Mouse (Mus musculus) midbrain, embryonic 14.5 days (tissue): ENCODE measurements around the gene Akap9. TPM values are rescaled to one million over a fixed set of nuclear protein-coding genes. Genes with fewer than 3 reads are reported as not detected.

Source experiments
- ATAC-seq: fragments of 200-750 bp; cut with Nextera tagmentation; 2 replicates; pipeline ENCODE4 v1.8.0; 2017; ENCODE audit warnings: moderate number of reproducible peaks, moderate library complexity; ENCODE audit not compliant: low FRiP score, low TSS enrichment
- DNase-seq: peaks from one replicate; pipeline ENCODE4 v3.0.0-alpha.2; 2015
- H3K27ac ChIP-seq: fragments of 300-500 bp; sonication (generic); replicated peaks from 2 replicates; pipeline ENCODE4 v1.5.1; 2014; ENCODE audit warnings: mild to moderate bottlenecking, low read depth, low read length, moderate library complexity
- H3K27me3 ChIP-seq: fragments of 300-500 bp; sonication (generic); 2 replicates; pipeline ENCODE4 v1.6.1; 2014; ENCODE audit warnings: low read length, control low read depth, mixed read lengths; ENCODE audit not compliant: control insufficient read depth, insufficient read depth
- H3K36me3 ChIP-seq: fragments of 300-500 bp; sonication (generic); 2 replicates; pipeline ENCODE4 v1.6.1; 2014; ENCODE audit warnings: low read length, control low read depth; ENCODE audit not compliant: control insufficient read depth, insufficient read depth
- H3K4me1 ChIP-seq: fragments of 300-500 bp; sonication (generic); 2 replicates; pipeline ENCODE4 v1.6.1; 2014; ENCODE audit warnings: mild to moderate bottlenecking, antibody characterized with exemption, low read length, control low read depth; ENCODE audit not compliant: control insufficient read depth, insufficient read depth
- H3K4me2 ChIP-seq: fragments of 300-500 bp; sonication (generic); 2 replicates; pipeline ENCODE4 v1.6.1; 2014; ENCODE audit warnings: mild to moderate bottlenecking, low read length, moderate library complexity
- H3K4me3 ChIP-seq: fragments of 300-500 bp; sonication (generic); replicated peaks from 2 replicates; pipeline ENCODE4 v1.5.1; 2014; ENCODE audit warnings: low read depth, low read length
- H3K9ac ChIP-seq: fragments of 300-500 bp; sonication (generic); replicated peaks from 2 replicates; pipeline ENCODE4 v1.6.1; 2014; ENCODE audit warnings: mild to moderate bottlenecking, low read length, moderate library complexity
- H3K9me3 ChIP-seq: fragments of 300-500 bp; sonication (generic); 2 replicates; pipeline ENCODE4 v1.6.1; 2016; ENCODE audit warnings: low read length, control low read depth, mixed read lengths; ENCODE audit not compliant: control insufficient read depth
- WGBS: fragments of 180-500 bp; shearing (Covaris S2); extraction: QIAGEN DNeasy Blood & Tissue Kit; methylation state at CpG from one replicate; pipeline ENCODE4 v1.1.7; 2014; 5-methylcytosine and 5-hydroxymethylcytosine counted together
- polyA plus RNA-seq: library from polyadenylated mRNA; unstranded; fragments of >200 nt; fragmentation: Nextera tagmentation; extraction: Ambion mirVana; gene quantifications from 2 replicates; pipeline ENCODE4 v1.2.1, GENCODE M21; 2014

Gene Akap9
- polyA plus RNA-seq, 1 experiment from 2014 or later: 362 TPM

- DNase-seq (no peak), ATAC-seq (no peak)
- Histone ChIP-seq H3K9me3 (no peaks in the 10 kb centered on the region), H3K4me3 (no peak overlapping the region), H3K9ac (no peak overlapping the region), H3K27me3 (no peaks in the 10 kb centered on the region), H3K36me3 (peaks cover 92% of the 10 kb centered on the region), H3K4me1 (no peaks in the 10 kb centered on the region), H3K4me2 (no peak overlapping the region), H3K27ac (no peak overlapping the region)
- WGBS: 90% methylated on average over 2 of the region's 2 CpGs
Observed at GRCm38 (mm10) chr5:4081513-4081912, 153.7 kb downstream of the Akap9 start.

DNA sequence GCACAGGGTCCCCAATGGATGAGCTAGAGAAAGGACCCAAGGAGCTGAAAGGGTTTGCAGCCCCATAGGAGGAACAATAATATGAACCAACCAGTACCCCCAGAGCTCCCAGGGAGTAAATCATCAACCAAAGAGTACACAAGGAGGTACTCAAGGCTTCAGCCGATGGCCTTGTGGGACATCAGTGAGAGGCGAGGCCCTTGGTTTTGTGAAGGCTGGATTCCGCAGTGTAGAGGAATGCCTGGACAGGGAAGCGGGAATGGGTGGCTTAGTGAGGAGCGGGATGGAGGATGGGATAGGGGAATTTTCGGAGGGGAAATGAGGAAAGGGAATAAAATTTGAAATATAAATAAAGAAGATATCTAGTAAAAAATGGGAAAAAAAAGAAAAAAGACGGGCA lies 157.1 kb downstream of the Akap9 start:
- no peaks in the 10 kb centered on the region for H3K4me1 ChIP-seq
- DNase-seq (no peak), ATAC-seq (no peak)
- no peak overlapping the region for H3K9ac ChIP-seq
- no peaks in the 10 kb centered on the region for H3K9me3 ChIP-seq
- WGBS: 94% methylated on average over 7 of the region's 7 CpGs
- H3K27me3 ChIP-seq: no peaks in the 10 kb centered on the region
- H3K27ac ChIP-seq: no peak overlapping the region
- peaks cover 94% of the 10 kb centered on the region for H3K36me3 ChIP-seq
- no peak overlapping the region for H3K4me2 ChIP-seq
- H3K4me3 ChIP-seq: no peak overlapping the region

DNA sequence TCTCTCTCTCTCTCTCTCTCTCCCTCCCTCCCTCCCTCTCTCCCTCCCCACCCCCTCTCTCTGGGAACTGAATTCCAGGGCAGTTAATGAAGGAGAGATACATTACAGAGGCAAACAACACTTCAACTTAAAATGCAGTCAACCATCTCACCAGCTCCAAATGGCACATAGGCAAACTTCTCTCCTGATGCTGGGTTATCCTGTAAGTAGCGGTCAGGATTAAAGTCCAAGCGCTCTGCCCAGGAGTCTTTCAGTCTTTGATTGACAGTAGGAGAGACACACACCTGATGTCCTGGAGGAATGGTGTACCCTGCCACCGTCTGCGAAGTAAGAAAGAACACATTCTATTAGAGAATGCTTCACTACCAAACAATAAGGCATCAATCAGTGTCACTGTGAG lies 158.5 kb downstream of the Akap9 start:
- no peak overlapping the region for H3K4me3 ChIP-seq
- ATAC-seq (no peak), DNase-seq (no peak)
- no peak overlapping the region for H3K4me2 ChIP-seq
- no peak overlapping the region for H3K9ac ChIP-seq
- peaks cover 92% of the 10 kb centered on the region for H3K36me3 ChIP-seq
- H3K9me3 ChIP-seq: no peaks in the 10 kb centered on the region
- H3K4me1 ChIP-seq: no peaks in the 10 kb centered on the region
- no peak overlapping the region for H3K27ac ChIP-seq
- no peaks in the 10 kb centered on the region for H3K27me3 ChIP-seq
- WGBS: 90% methylated on average over 4 of the region's 4 CpGs

GRCm38 (mm10) chr5:4088190-4088589 lies 160.3 kb downstream of the Akap9 start:
- H3K27me3 ChIP-seq: no peaks in the 10 kb centered on the region
- no peaks in the 10 kb centered on the region for H3K9me3 ChIP-seq
- no peak overlapping the region for H3K27ac ChIP-seq
- peaks cover 89% of the 10 kb centered on the region for H3K36me3 ChIP-seq
- DNase-seq (no peak), ATAC-seq (no peak)
- WGBS: 96% methylated on average over 5 of the region's 5 CpGs
- no peak overlapping the region for H3K4me2 ChIP-seq
- no peak overlapping the region for H3K9ac ChIP-seq
- no peaks in the 10 kb centered on the region for H3K4me1 ChIP-seq
- no peak overlapping the region for H3K4me3 ChIP-seq

DNA sequence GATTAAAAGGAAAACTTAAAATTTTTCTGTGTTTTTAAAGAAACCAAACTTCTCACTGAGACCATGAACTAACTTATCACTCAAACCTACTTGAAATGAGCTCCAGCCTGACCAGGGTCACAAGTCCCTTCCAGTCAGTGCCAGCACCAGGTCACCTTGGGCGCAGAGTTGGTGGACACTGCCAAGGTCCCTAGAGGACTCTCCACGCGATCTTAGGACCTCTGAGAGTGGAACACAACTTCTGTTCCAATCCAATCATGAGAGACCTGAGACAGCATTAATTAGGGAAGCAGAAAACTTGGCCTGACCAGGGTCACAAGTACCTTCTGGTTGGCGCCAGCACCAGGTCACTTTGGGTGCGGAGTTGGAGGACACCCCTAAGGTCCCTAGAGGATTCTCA lies 166.6 kb downstream of the Akap9 start:
- DNase-seq (no peak), ATAC-seq (no peak)
- 97% methylated on average over 5 of the region's 5 CpGs for WGBS
- H3K27ac ChIP-seq: no peak overlapping the region
- H3K9ac ChIP-seq: no peak overlapping the region
- peaks cover 60% of the 10 kb centered on the region for H3K36me3 ChIP-seq
- no peaks in the 10 kb centered on the region for H3K9me3 ChIP-seq
- no peak overlapping the region for H3K4me2 ChIP-seq
- H3K27me3 ChIP-seq: no peaks in the 10 kb centered on the region
- H3K4me3 ChIP-seq: no peak overlapping the region
- H3K4me1 ChIP-seq: no peaks in the 10 kb centered on the region

DNA sequence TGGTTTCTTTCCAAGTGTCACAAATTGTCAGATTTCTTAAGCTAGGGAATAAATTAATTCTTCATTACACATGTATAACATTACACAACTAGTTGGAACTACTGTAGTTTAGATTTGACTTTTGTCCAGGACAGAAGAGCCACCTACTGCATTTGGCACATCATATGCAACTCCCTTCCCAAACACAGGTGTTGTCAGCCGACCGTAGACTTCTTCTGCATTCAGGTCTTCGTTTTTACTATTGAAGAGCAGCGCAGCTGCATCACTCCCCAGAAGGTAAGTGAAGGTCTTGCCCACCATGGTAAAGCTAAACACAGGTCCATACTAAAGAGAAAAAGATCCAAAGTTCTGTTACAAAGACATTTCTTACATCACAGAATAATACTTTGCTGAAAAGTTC lies 173.2 kb downstream of the Akap9 start:
- Histone ChIP-seq H3K27me3 (no peaks in the 10 kb centered on the region), H3K9me3 (no peaks in the 10 kb centered on the region), H3K4me3 (no peak overlapping the region), H3K27ac (no peak overlapping the region), H3K4me2 (no peak overlapping the region), H3K9ac (no peak overlapping the region), H3K36me3 (peaks cover 41% of the 10 kb centered on the region), H3K4me1 (peaks cover 19% of the 10 kb centered on the region)
- WGBS: 98% methylated on average over 4 of the region's 4 CpGs
- no peak for ATAC-seq
- no peak for DNase-seq

GRCm38 (mm10) chr5:4101770-4102169 lies 173.9 kb downstream of the Akap9 start:
- Histone ChIP-seq H3K9ac (no peak overlapping the region), H3K4me3 (peak overlapping the region; percentile 97; the same call in 1 of the 2 replicates), H3K27ac (no peak overlapping the region), H3K27me3 (no peaks in the 10 kb centered on the region), H3K9me3 (no peaks in the 10 kb centered on the region), H3K4me2 (peak overlapping the region; percentile 74), H3K36me3 (peaks cover 41% of the 10 kb centered on the region), H3K4me1 (peaks cover 19% of the 10 kb centered on the region)
- no peak for DNase-seq
- no peak for ATAC-seq
- WGBS: 94% methylated on average over 2 of the region's 2 CpGs

- H3K4me2 ChIP-seq: peak overlapping the region; percentile 74
- H3K9me3 ChIP-seq: no peaks in the 10 kb centered on the region
- H3K27me3 ChIP-seq: no peaks in the 10 kb centered on the region
- DNase-seq (no peak), ATAC-seq (peak; percentile 65)
- H3K27ac ChIP-seq: peak overlapping the region; percentile 99
- WGBS: 1% methylated on average over 41 of the region's 41 CpGs
- peaks cover 19% of the 10 kb centered on the region for H3K4me1 ChIP-seq
- H3K36me3 ChIP-seq: peaks cover 37% of the 10 kb centered on the region
- peak overlapping the region; percentile 97 for H3K4me3 ChIP-seq
- peak overlapping the region; percentile 87 for H3K9ac ChIP-seq
Observed at GRCm38 (mm10) chr5:4103626-4104340, 175.9 kb downstream of the Akap9 start.

- Histone ChIP-seq H3K9ac (peak within 1 kb of the TSS; percentile 87), H3K4me2 (peak within 1 kb of the TSS; percentile 74), H3K36me3 (peaks cover 30% of the 10 kb centered on the region), H3K4me1 (peaks cover 19% of the 10 kb centered on the region), H3K9me3 (no peaks in the 10 kb centered on the region), H3K27ac (peak within 1 kb of the TSS; percentile 99), H3K4me3 (peak within 1 kb of the TSS; percentile 97), H3K27me3 (no peaks in the 10 kb centered on the region)
- ATAC-seq (peak; percentile 99), DNase-seq (peak; percentile 96)
- under 1% methylated on average over 59 of the region's 59 CpGs for WGBS
Observed at GRCm38 (mm10) chr5:4104341-4105040, 176.6 kb downstream of the Akap9 start, which contains the start of gene Cyp51. Gene Cyp51, minus strand, starts transcription at chr5:4104746.
